Mouse (Mus musculus) cortical plate, adult 2 months (tissue): Measurements from ENCODE around the gene Csgalnact2.

ENCODE experiments used
- CTCF ChIP-seq: fragments of 200-500 bp; IDR thresholded peaks from 2 replicates; pipeline ENCODE4 v1.5.1; 2011; ENCODE audit warnings: mild to moderate bottlenecking, control low read depth, low read length; ENCODE audit not compliant: insufficient read depth; ENCODE audit errors: extremely low read depth
- POLR2A ChIP-seq: fragments of 200-500 bp; IDR thresholded peaks from 2 replicates; pipeline ENCODE4 v1.6.1; 2011; ENCODE audit warnings: mild to moderate bottlenecking, low read length, control low read depth; ENCODE audit not compliant: insufficient read depth; ENCODE audit errors: extremely low read depth

DNA sequence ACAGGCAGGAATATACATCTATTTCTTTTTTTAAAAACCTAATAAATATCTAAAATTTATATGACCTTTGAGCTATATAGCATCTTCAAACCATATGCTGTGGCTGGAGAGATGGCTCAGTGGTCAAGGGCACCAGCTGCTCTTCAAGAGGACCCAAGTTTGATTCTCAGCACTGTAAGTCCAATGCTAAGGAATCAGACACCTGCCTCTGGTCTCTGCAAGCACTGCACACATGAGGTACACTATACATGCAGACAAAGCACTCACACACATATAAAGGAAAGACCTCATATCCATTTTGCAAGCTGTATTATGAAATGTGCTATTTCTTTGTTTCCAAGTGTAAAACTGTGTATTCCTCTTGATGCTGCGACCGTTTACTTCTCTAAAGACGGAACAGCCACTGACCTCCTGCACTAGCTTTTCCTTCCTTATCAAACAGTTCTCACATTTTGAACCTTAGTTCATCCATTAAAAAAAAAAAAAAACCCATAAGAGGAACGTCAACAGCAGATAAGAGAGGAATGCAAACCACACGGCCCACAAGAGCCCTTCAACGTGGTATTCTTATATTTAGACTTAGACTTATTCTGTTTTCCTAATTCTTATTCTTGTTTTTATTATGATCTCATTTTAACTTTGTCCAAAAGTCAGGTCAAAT is 11.0 kb downstream of the Csgalnact2 start:
- TF ChIP-seq CTCF = no peak
- no peak for TF ChIP-seq POLR2A
